Mouse (Mus musculus): ENCODE measurements around the gene Tmem8b. TPM values are rescaled to one million over a fixed set of nuclear protein-coding genes. Genes with fewer than 3 reads are reported as not detected.

Tmem8b gene
- polyA plus RNA-seq, 1 experiment, result 5.0 TPM

GRCm38 (mm10) chr4:43673703-43674102 is 4.9 kb downstream of the Tmem8b start:
- Histone ChIP-seq H3K27me3 (ENCODE audit: control insufficient read depth, insufficient read depth, low read length, poor library complexity, severe bottlenecking) (no peaks in the 10 kb centered on the region), H3K4me1 (ENCODE audit: control insufficient read depth, insufficient read depth, low read length) (no peaks in the 10 kb centered on the region), H3K4me3 (ENCODE audit: low read depth, low read length) (no peak overlapping the region), H3K36me3 (ENCODE audit: control insufficient read depth, insufficient read depth, low read length, poor library complexity, severe bottlenecking) (no peaks in the 10 kb centered on the region), H3K9ac (ENCODE audit: low read depth, poor library complexity, severe bottlenecking) (no peak overlapping the region), H3K27ac (ENCODE audit: insufficient read depth, low read length) (no peak overlapping the region), H3K9me3 (replicated peaks; ENCODE audit: control insufficient read depth, insufficient read depth, low read length, poor library complexity, severe bottlenecking) (no peaks in the 10 kb centered on the region)
- TF ChIP-seq POLR2A (IDR thresholded peaks at IDR 0.05; ENCODE audit: insufficient read depth, low read length), result no peak
- no peak for TF ChIP-seq CTCF (IDR thresholded peaks at IDR 0.05; ENCODE audit: low read depth, low read length)
- no peak for TF ChIP-seq EP300 (IDR thresholded peaks at IDR 0.05; ENCODE audit: insufficient read depth, low read depth, low read length)

- Histone ChIP-seq H3K27ac (ENCODE audit: insufficient read depth, low read length) (no peak overlapping the region), H3K9me3 (replicated peaks; ENCODE audit: control insufficient read depth, insufficient read depth, low read length, poor library complexity, severe bottlenecking) (no peaks in the 10 kb centered on the region), H3K4me1 (ENCODE audit: control insufficient read depth, insufficient read depth, low read length) (no peaks in the 10 kb centered on the region), H3K27me3 (ENCODE audit: control insufficient read depth, insufficient read depth, low read length, poor library complexity, severe bottlenecking) (no peaks in the 10 kb centered on the region), H3K36me3 (ENCODE audit: control insufficient read depth, insufficient read depth, low read length, poor library complexity, severe bottlenecking) (no peaks in the 10 kb centered on the region), H3K4me3 (ENCODE audit: low read depth, low read length) (no peak overlapping the region), H3K9ac (ENCODE audit: low read depth, poor library complexity, severe bottlenecking) (no peak overlapping the region)
- TF ChIP-seq POLR2A (IDR thresholded peaks at IDR 0.05; ENCODE audit: insufficient read depth, low read length), result no peak
- TF ChIP-seq EP300 (IDR thresholded peaks at IDR 0.05; ENCODE audit: insufficient read depth, low read depth, low read length), result no peak
- no peak for TF ChIP-seq CTCF (IDR thresholded peaks at IDR 0.05; ENCODE audit: low read depth, low read length)
Measured at GRCm38 (mm10) chr4:43674974-43675373, 6.2 kb downstream of the Tmem8b start.

- no peak overlapping the region for H3K4me3 ChIP-seq (ENCODE audit: low read depth, low read length)
- H3K27ac ChIP-seq (ENCODE audit: insufficient read depth, low read length), result no peak overlapping the region
- no peak overlapping the region for H3K9ac ChIP-seq (ENCODE audit: low read depth, poor library complexity, severe bottlenecking)
- H3K27me3 ChIP-seq (ENCODE audit: control insufficient read depth, insufficient read depth, low read length, poor library complexity, severe bottlenecking), result no peaks in the 10 kb centered on the region
- TF ChIP-seq POLR2A (IDR thresholded peaks at IDR 0.05; ENCODE audit: insufficient read depth, low read length), result no peak
- TF ChIP-seq EP300 (IDR thresholded peaks at IDR 0.05; ENCODE audit: insufficient read depth, low read depth, low read length), result no peak
- TF ChIP-seq CTCF (IDR thresholded peaks at IDR 0.05; ENCODE audit: low read depth, low read length), result no peak
- no peaks in the 10 kb centered on the region for H3K36me3 ChIP-seq (ENCODE audit: control insufficient read depth, insufficient read depth, low read length, poor library complexity, severe bottlenecking)
- no peaks in the 10 kb centered on the region for H3K4me1 ChIP-seq (ENCODE audit: control insufficient read depth, insufficient read depth, low read length)
- H3K9me3 ChIP-seq (replicated peaks; ENCODE audit: control insufficient read depth, insufficient read depth, low read length, poor library complexity, severe bottlenecking), result no peaks in the 10 kb centered on the region
Measured at GRCm38 (mm10) chr4:43675608-43676007, 6.8 kb downstream of the Tmem8b start.

GRCm38 (mm10) chr4:43678541-43678940 is 9.8 kb downstream of the Tmem8b start:
- H3K27me3 ChIP-seq (ENCODE audit: control insufficient read depth, insufficient read depth, low read length, poor library complexity, severe bottlenecking), result no peaks in the 10 kb centered on the region
- no peak overlapping the region for H3K9ac ChIP-seq (ENCODE audit: low read depth, poor library complexity, severe bottlenecking)
- no peaks in the 10 kb centered on the region for H3K4me1 ChIP-seq (ENCODE audit: control insufficient read depth, insufficient read depth, low read length)
- no peak overlapping the region for H3K27ac ChIP-seq (ENCODE audit: insufficient read depth, low read length)
- no peaks in the 10 kb centered on the region for H3K9me3 ChIP-seq (replicated peaks; ENCODE audit: control insufficient read depth, insufficient read depth, low read length, poor library complexity, severe bottlenecking)
- no peak overlapping the region for H3K4me3 ChIP-seq (ENCODE audit: low read depth, low read length)
- no peak for TF ChIP-seq POLR2A (IDR thresholded peaks at IDR 0.05; ENCODE audit: insufficient read depth, low read length)
- TF ChIP-seq EP300 (IDR thresholded peaks at IDR 0.05; ENCODE audit: insufficient read depth, low read depth, low read length), result no peak
- TF ChIP-seq CTCF (IDR thresholded peaks at IDR 0.05; ENCODE audit: low read depth, low read length), result no peak
- no peaks in the 10 kb centered on the region for H3K36me3 ChIP-seq (ENCODE audit: control insufficient read depth, insufficient read depth, low read length, poor library complexity, severe bottlenecking)

- TF ChIP-seq CTCF (IDR thresholded peaks at IDR 0.05; ENCODE audit: low read depth, low read length) (no peak), EP300 (IDR thresholded peaks at IDR 0.05; ENCODE audit: insufficient read depth, low read depth, low read length) (no peak), POLR2A (IDR thresholded peaks at IDR 0.05; ENCODE audit: insufficient read depth, low read length) (no peak)
- H3K9me3 ChIP-seq (replicated peaks; ENCODE audit: control insufficient read depth, insufficient read depth, low read length, poor library complexity, severe bottlenecking), result no peaks in the 10 kb centered on the region
- no peak overlapping the region for H3K27ac ChIP-seq (ENCODE audit: insufficient read depth, low read length)
- H3K27me3 ChIP-seq (ENCODE audit: control insufficient read depth, insufficient read depth, low read length, poor library complexity, severe bottlenecking), result no peaks in the 10 kb centered on the region
- no peak overlapping the region for H3K9ac ChIP-seq (ENCODE audit: low read depth, poor library complexity, severe bottlenecking)
- H3K4me3 ChIP-seq (ENCODE audit: low read depth, low read length), result no peak overlapping the region
- H3K4me1 ChIP-seq (ENCODE audit: control insufficient read depth, insufficient read depth, low read length), result no peaks in the 10 kb centered on the region
- no peaks in the 10 kb centered on the region for H3K36me3 ChIP-seq (ENCODE audit: control insufficient read depth, insufficient read depth, low read length, poor library complexity, severe bottlenecking)
Measured at GRCm38 (mm10) chr4:43679416-43680043, 10.8 kb downstream of the Tmem8b start.

- Histone ChIP-seq H3K27me3 (ENCODE audit: control insufficient read depth, insufficient read depth, low read length, poor library complexity, severe bottlenecking) (no peaks in the 10 kb centered on the region), H3K36me3 (ENCODE audit: control insufficient read depth, insufficient read depth, low read length, poor library complexity, severe bottlenecking) (no peaks in the 10 kb centered on the region), H3K4me1 (ENCODE audit: control insufficient read depth, insufficient read depth, low read length) (no peaks in the 10 kb centered on the region), H3K9me3 (replicated peaks; ENCODE audit: control insufficient read depth, insufficient read depth, low read length, poor library complexity, severe bottlenecking) (no peaks in the 10 kb centered on the region), H3K27ac (ENCODE audit: insufficient read depth, low read length) (no peak overlapping the region), H3K4me3 (ENCODE audit: low read depth, low read length) (no peak overlapping the region), H3K9ac (ENCODE audit: low read depth, poor library complexity, severe bottlenecking) (no peak overlapping the region)
- TF ChIP-seq EP300 (IDR thresholded peaks at IDR 0.05; ENCODE audit: insufficient read depth, low read depth, low read length) (no peak), CTCF (IDR thresholded peaks at IDR 0.05; ENCODE audit: low read depth, low read length) (no peak), POLR2A (IDR thresholded peaks at IDR 0.05; ENCODE audit: insufficient read depth, low read length) (no peak)
Measured at GRCm38 (mm10) chr4:43690021-43690420, 21.2 kb downstream of the Tmem8b start.

Data from ES-Bruce4 (cell line).